Mouse (Mus musculus) induced T-regulatory cell, adult 2 months (primary cell): ENCODE data around the gene Unc119b.
"Not testable (repeated sequence)": the region's sequence is repeated elsewhere in the genome, so short reads cannot be mapped to it uniquely, and the experiment has no call there.

Source experiments
- DNase-seq: peaks from one replicate; pipeline ENCODE4 v3.0.0-alpha.2; 2012; ENCODE audit warnings: low read depth

The Unc119b gene

DNA sequence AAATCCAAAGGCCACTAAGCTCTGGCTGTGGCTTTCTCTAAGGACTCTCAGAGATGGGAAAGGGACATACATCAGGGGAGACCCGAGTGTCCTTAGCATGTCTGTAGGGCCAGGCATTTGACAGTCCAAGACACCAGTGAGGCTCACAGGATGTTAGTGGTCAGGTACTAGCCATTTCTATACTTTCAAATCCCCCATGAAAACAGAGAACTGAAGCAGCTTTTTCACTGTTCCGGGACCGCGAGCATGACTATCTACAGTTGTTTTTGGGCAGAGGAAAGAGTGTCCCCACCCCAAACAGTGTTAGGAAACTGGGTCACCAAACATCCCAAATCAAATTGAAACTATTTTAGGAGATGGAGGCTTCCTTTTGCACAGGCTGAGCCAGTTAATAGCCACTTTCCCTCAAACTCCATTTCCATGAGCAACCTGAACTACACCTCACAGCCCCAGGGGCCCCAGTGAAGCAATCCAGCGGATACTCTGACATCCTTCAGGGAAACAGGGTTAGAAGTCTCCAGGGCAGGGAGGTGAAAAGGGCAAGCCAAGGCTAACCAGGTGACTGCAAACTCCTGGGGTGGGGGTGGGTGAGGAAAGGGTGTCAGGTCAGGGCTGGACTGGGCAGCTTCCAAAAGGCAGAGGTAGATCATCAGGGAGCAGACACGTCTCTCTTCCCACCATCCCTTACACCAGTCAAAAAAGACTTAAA is 1.3 kb downstream of the Unc119b start:
- peak; percentile 68 for DNase-seq

GRCm38 (mm10) chr5:115132465-115132864 is 2.3 kb downstream of the Unc119b start:
- peak; percentile 81 for DNase-seq

- no peak for DNase-seq
Measured at GRCm38 (mm10) chr5:115129328-115129727, 5.4 kb downstream of the Unc119b start.

- no peak for DNase-seq
Measured at GRCm38 (mm10) chr5:115127421-115128179, 7.2 kb downstream of the Unc119b start.

GRCm38 (mm10) chr5:115126578-115127312 is 8.0 kb downstream of the Unc119b start:
- DNase-seq: peak; percentile 58

- DNase-seq: peak; percentile 87
Measured at GRCm38 (mm10) chr5:115125211-115125871, 9.4 kb downstream of the Unc119b start.

DNA sequence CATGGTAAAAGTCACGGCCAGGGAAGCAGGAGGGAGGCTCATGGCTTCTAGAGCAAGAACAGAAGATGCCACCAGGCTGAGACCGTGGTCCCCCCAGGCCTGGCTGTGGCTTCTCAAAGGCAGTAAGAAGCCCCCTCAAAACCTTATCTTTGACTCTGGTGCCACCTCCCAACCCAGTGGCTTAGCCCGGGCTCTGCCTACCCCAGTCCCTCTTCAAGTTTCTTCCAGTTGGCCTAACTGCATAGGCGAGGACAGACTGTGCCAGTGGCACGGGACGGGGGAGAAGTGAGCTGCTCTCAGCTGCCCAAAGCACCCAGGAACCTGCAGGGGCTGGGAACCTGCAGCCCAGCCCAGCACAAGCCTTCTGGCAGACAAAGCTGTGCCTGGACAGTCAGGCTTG is 10.1 kb downstream of the Unc119b start:
- no peak for DNase-seq

GRCm38 (mm10) chr5:115120978-115121377 is 13.8 kb downstream of the Unc119b start:
- no peak for DNase-seq

GRCm38 (mm10) chr5:115118961-115119570 is 15.7 kb downstream of the Unc119b start, which contains the start of gene Acads:
Gene Acads, minus strand, starts transcription at chr5:115119346.
- DNase-seq: peak; percentile 90

DNA sequence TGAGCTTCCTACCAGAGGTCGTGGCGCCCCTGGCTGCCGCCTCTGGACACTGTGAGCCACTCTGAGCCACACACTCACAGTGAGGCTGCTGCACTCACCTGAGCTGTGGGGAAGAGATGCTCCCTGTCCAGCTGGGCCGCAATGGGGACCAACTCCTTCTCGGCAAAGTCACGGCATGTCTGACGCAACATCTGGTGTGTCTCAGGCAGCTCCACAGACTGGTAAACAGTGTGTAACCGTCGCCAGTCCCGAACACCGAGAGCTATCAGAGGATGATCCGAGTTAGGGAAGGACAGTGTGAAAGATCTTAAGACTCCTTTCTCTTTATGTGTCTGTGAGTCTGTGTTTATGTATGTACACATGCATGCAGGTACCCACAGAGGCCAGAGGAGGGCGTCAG is 17.3 kb downstream of the Unc119b start:
- no peak for DNase-seq

GRCm38 (mm10) chr5:115116426-115116825 is 18.3 kb downstream of the Unc119b start:
- no peak for DNase-seq

DNA sequence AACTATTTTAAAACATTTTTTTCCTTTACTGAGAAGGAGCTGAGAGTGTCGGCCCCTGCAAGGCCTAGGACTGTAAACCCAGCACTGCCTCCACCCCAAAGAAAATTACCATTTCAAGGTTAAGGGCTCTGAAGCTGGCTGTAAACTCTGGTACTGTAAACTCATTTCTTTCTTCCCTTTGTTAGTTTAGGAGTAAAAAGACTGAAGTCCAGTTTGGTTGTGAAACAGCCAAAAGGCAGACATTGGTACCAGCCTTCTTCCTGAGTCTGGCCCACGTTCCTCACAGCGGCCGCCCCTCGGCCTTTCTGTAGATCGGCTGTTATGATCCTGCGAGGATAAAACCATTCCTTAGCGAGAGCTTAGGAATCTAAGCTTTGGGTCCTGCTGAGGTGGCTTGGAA is 20.3 kb downstream of the Unc119b start:
- DNase-seq: no peak

- DNase-seq: no peak
Measured at GRCm38 (mm10) chr5:115113244-115113643, 21.5 kb downstream of the Unc119b start.

DNA sequence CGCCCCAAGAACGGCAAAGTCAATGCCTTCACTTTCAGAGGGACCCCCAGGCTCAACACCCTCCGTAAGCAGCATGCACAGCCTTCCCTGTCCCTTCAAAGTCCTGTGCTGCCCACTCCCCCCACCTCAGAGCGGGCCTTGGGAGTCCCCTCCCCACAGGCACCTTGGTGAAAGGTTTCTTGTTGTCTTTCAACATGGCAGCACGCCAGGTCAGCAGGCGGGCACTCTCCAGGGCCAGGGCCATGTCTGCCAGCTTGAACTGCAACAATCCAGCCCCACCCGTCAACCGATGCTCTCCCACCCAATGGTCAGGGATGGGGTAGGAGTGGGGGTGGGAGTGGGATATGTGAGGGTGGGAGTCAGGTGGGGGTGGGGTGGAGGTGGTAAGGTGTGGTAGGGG is 23.6 kb downstream of the Unc119b start:
- no peak for DNase-seq

DNA sequence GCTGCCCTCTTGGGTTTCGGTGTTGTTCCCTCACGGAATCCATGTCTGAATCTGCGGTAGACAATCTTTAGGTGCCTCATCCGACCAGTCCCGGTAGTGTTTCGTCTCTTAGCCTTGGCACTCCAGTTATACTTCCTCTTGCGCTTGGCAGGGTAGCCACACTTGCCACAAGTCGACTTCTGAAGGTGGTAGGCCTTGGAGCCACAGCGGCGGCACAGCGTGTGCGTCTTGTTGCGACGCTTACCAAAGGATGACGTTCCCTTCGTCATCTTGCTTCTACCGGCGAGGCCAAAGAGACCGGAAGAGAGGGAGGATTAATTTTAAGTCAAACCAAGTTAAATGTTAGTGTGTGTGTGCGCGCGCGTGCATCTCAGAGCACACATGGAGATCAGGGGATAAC is 31.5 kb downstream of the Unc119b start:
- DNase-seq: not testable (repeated sequence)

DNA sequence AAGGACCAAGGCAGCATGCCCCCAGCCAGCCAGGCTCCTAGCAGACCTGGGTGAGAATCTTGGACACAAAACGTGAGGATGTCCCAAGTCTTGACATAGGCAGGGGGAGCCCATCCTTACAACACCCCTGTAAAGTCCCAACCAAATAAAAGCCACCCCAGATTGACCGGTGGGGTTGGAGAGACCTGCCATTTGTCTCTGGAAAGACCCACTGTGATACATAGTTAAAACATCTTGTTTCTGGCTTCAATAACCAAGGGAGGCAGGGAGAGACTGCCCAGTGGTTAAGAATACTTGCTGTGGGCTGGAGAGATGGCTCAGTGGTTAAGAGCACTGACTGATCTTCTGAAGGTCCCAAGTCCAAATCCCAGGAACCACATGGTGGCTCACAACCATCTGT is 32.5 kb downstream of the Unc119b start:
- no peak for DNase-seq

DNA sequence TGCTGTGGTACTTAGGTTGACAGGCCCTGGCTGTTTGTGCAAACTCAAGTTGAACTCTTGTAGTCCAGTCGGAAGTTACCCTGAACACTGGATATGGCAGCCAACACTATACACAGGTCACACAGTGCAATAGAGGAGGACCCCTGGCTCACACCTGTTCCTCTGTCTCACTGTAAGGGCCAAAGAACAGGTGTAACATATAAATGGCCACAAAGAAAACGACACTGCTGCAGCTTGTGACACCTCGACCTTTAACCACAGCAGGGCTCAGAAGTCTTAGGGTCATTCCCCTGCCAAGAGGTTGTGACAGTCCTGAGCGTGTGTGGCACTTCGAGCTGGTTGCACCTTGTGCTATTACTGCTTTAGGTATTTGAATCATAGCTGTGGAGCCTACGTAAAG is 34.3 kb downstream of the Unc119b start:
- DNase-seq: no peak

DNA sequence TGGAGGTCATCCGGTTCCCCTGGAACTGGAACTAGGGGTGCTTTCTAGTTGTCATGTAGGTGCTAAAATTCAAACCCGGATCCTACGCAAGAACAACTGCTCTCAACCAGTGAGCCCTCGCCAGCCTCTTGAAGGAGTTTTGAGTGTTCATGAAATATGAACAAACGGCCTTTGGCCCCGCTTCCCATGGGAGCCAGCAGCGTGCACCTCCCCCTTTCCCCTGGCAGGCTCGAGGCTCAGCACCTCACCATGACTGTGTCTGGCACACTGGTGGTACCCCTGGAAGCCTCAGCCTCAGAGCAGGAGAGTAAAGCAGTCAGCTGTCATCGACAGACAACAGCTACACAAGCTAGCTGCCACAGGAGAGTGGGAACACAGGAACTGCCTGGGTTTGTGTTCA is 34.8 kb downstream of the Unc119b start:
- no peak for DNase-seq

GRCm38 (mm10) chr5:115099530-115099929 is 35.2 kb downstream of the Unc119b start:
- DNase-seq: no peak

- no peak for DNase-seq
Measured at GRCm38 (mm10) chr5:115098195-115098594, 36.6 kb downstream of the Unc119b start, which contains the start of gene Gm10401. Gene Gm10401, minus strand, starts transcription at chr5:115098295.

DNA sequence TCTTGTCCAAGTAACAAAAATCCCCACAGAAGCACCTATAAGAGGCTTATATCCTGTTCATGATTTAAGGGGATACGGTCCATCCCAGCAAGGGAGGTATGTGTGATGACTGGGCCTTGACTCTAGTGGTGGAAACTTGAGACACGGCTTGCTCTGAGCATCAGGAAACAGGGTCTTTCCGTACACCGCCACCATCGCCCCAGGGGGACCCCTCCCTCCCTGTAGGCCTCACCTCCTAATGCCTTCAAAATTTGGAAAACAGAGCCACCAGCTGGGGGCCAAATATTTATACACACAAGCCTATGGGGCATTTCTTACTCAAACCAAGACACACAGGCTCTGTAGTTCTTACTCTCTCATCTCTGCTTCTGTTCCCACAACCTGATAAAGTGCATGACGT is 43.0 kb downstream of the Unc119b start:
- peak; percentile 56 for DNase-seq

GRCm38 (mm10) chr5:115091015-115091414 is 43.8 kb downstream of the Unc119b start:
- DNase-seq: peak; percentile 31
